Mouse (Mus musculus) E14TG2a.4 (cell line): ENCODE data around the gene Tepsin.

Experiments
- CTCF ChIP-seq: conservative IDR thresholded peaks from 2 replicates; pipeline ENCODE4 v1.5.1; 2014; ENCODE audit warnings: low read length
- NANOG ChIP-seq: IDR thresholded peaks from 2 replicates; pipeline ENCODE4 v1.6.1; 2014; ENCODE audit warnings: borderline replicate concordance, low read length, mixed read lengths
- POU5F1 ChIP-seq: IDR thresholded peaks from 2 replicates; pipeline ENCODE4 v1.6.1; 2014; ENCODE audit warnings: low read length, borderline replicate concordance

DNA sequence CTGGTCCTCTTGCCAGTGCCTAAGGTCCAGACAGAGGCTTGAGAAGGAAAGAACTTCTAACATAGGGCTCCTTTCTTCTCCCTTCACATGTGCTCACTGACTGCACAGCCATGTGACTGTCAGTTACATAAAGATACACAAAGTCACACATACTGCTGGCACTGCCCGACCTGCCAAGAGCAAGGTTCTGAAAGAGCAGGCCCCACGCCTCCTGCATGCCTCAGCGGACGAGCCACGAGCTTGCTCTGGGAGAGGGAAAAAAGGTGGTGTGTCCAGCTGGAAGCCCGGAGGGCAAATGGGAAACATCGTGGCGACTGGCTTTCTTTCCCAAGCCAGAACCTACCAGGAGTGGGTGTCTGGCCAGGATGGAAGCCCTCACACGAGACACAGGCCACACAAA, 9.3 kb upstream of the Tepsin start:
- no peak for TF ChIP-seq CTCF
- no peak for TF ChIP-seq NANOG
- TF ChIP-seq POU5F1, result no peak
